Mouse (Mus musculus): Measurements from ENCODE around the gene Dnajc7. TPM values are rescaled to one million over a fixed set of nuclear protein-coding genes. Genes with fewer than 3 reads are reported as not detected.
A peak's percentile ranks its signal among the peaks of the same experiment; 100 is the strongest.
"Not testable (repeated sequence)": the region's sequence is repeated elsewhere in the genome, so short reads cannot be mapped to it uniquely, and the experiment has no call there.

Gene Dnajc7
- 100 to 1,000 TPM; 123 to 126 TPM for total RNA-seq (2021)
- long read RNA-seq, experiment 1, transcript Dnajc7-201 (14 exons, 2,330 nt): major isoform, 21 of 60 reads
- long read RNA-seq, experiment 1, partial matches to known transcripts: 4 of 60 reads
- long read RNA-seq, experiment 1, other reads (novel, unspliced or antisense): 32 of 60 reads
- long read RNA-seq, experiment 2, transcript Dnajc7-201 (14 exons, 2,330 nt): major isoform, 29 of 51 reads
- long read RNA-seq, experiment 2, partial matches to known transcripts: 5 of 51 reads
- long read RNA-seq, experiment 2, other reads (novel, unspliced or antisense): 13 of 51 reads

DNA sequence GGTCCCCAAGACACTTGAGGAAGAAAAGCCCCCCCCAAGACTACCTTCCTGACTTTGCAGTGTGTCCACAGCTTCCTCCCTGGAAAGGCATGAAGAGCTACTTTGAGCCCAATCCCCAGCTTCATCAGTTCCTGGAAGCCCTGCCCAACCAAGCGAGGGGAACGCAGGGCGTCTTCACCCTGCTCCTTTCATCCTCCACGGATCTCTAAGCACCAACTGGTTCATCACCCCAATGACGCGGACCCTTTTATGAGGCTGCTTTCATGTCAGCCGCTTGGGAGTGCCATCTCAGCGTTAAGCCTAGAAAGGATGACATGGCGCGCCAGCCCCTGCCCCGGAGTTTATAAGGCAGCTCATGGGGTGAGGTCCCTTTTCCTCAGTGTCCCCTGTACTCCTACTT lies at the start of gene Dnajc7:
Gene Dnajc7 (minus strand): TSS at position 187 of the 400 bp plus-strand sequence.
- no peak for DNase-seq

- DNase-seq: no peak
Measured at GRCm38 (mm10) chr11:100659806-100660205, 39.8 kb upstream of the Dnajc7 start.

- DNase-seq: no peak
Measured at GRCm38 (mm10) chr11:100656458-100656857, 36.5 kb upstream of the Dnajc7 start.

GRCm38 (mm10) chr11:100655589-100655988 lies 35.6 kb upstream of the Dnajc7 start:
- not testable (repeated sequence) for DNase-seq

DNA sequence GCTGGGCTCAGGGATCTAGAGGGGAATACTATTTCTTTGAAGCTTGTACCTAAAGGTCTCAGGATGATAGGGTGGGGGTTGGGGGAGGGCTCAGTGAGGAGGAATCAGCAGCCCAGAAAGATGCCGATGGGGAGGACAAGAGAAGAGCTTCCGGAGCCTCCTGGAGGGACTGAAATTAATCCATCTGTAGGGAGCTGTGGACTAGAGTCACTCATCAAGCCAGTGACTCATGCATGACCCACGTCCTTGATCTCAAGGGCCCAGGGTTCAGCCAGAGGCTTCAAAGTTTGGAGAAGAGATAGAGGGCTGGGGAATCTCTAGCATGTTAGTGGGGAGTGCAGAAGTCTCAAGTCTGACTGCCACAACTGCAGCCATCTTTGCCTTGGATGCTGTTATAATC lies 31.8 kb upstream of the Dnajc7 start:
- DNase-seq: no peak

DNA sequence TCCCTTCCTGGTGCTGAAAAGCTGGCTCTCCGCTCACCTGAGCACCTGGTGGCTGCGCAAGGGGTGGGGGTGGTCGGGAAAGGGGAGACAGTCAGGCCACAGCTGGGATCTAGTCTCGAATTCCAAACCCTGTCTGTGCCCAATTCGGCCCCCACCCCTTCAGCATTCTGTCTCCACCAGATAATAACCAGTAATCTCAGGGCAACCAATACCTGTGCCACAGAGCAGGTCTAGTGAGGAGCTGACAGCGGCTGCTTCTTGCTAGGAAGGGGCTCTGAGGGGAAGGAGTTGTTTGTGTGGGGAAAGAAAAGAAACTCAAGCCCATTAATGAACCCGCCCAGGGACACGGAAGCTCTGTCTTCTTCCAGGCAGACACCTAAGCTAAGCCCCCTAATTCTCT lies 31.2 kb upstream of the Dnajc7 start:
- DNase-seq: no peak

DNA sequence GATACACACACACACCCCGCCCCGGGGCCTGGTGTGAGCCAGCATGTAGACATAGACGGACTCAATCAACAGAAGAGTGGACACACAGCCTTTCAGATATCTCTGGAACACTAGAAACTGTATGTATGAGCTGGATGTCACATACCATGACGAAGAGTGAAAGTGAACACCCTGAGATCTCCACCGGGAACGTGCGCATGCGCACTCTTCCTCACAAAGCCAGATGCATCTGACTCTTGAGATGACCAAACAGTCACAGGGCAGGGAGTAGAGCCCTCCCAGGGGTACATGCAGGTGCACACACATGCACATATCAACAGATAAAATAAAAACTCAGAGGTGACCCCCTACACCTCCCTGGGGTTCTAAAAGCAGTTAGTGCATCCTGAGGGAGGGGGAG lies 28.4 kb upstream of the Dnajc7 start:
- DNase-seq: no peak

- DNase-seq: no peak
Measured at GRCm38 (mm10) chr11:100646265-100646664, 26.3 kb upstream of the Dnajc7 start.

DNA sequence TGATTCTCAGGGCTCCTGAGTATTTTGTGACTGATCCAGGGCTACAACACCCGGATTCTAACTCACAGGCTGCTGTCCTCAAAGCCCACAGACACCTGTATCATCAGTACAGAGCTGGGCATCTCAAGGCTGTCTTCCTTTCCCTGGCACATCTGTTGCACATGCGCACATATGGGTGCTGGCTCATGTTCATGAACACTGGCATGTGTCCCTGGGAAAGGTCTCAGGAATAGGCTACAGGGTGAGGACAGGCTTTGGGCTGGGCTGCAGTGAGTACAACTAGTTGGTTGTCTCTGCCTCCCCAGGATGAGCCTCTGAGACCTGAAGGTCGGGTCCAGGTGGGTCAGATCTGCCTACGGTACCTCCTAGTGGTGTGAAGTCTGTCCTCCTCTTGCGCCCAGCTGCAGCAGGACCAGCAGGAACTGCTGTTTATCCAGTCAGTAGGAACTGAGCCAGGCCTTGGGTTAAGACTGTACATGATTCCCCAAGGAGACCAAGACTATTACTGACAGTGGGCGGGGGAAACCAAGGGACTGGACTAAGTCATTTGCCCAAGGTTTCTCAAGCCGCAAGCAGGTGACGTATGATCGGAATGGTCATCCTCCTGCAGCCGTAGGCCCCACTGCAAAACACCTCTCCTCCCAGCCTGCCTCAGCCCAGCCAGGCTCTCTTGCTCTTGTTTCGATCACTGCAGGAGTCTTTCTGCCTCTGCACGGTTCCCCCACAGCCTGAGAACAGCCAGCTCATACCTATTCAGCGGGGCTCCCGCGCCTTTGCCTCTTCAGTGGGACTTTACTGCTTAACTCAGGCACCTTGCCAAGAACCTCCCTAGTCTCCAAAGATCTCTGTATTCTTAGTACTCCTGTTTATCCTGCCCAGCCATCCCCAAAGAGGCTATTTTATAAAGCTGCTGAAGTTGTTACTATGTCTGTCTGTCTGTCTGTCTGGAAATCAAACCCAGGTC lies 23.9 kb upstream of the Dnajc7 start:
- no peak for DNase-seq

GRCm38 (mm10) chr11:100640159-100640906 lies 20.4 kb upstream of the Dnajc7 start:
- DNase-seq: no peak

DNA sequence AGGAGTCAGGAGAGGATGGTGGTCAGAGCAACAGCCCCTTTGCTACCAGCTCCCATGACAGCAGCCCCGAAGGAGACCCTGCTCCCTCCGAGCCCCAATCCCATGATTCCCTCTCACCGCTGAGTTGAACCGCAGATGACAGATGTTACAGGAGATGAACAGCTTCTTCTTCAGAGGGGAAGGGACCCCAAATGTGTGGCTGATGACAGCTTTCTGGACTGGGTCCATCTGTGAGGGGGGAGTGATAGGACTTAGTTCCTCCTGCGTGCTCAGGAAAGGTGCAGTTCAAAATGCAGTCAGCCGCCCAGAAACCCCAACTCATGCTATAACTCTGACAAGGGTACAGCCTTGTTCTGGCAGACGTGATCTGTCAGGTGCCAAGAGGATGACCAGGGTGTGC lies 14.6 kb upstream of the Dnajc7 start:
- DNase-seq: no peak

GRCm38 (mm10) chr11:100628862-100629352 lies 8.9 kb upstream of the Dnajc7 start:
- peak; percentile 36 for DNase-seq

DNA sequence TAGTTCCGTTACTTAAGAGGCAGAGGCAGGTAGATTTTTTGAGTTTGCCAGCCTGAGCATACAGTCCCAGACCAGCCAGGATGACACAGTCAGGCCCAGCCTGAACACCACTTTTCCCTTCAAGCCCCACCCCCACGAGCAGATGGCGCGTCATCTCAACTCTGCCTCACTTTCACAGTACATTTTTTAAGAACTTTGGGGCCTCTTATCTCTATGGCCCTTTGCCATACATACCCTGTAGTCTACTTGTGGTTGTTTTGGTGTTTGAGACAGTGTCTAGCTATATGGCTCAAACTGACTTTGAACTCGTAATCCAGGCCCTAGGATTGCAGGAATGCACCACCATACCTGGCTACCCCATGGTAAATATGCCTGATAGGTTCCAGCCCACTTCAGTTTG lies 8.1 kb upstream of the Dnajc7 start:
- DNase-seq: no peak

DNA sequence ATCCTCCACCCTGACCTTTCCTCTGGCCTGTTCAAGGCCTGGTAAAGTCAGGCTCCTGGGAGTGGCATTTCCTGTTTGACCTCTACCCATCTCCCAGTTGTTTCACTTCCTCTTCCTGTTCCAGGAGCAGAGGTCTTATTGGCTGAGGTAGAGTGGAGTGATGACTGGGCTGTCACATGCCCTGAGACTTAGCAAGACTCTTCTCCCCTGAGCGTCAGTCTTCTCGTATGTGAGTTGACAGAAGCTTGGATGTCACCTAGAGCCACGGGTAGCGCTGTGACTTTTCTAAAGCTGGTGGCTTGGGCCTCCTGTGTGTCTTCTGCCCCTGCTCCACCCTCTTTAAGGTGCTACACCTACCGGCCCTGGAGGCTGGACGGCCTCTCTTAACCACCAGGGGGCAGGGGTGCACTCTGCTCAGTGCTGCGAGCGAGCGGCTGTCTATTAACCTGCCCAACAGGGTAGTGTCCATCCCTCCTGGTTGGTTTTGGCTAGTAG lies 6.8 kb upstream of the Dnajc7 start:
- peak; percentile 44 for DNase-seq

GRCm38 (mm10) chr11:100625754-100626700 lies 6.1 kb upstream of the Dnajc7 start:
- DNase-seq: no peak

GRCm38 (mm10) chr11:100623867-100624266 lies 3.9 kb upstream of the Dnajc7 start:
- DNase-seq: peak; percentile 32

- DNase-seq: peak; percentile 93
Measured at GRCm38 (mm10) chr11:100622714-100623113, 2.7 kb upstream of the Dnajc7 start.

DNA sequence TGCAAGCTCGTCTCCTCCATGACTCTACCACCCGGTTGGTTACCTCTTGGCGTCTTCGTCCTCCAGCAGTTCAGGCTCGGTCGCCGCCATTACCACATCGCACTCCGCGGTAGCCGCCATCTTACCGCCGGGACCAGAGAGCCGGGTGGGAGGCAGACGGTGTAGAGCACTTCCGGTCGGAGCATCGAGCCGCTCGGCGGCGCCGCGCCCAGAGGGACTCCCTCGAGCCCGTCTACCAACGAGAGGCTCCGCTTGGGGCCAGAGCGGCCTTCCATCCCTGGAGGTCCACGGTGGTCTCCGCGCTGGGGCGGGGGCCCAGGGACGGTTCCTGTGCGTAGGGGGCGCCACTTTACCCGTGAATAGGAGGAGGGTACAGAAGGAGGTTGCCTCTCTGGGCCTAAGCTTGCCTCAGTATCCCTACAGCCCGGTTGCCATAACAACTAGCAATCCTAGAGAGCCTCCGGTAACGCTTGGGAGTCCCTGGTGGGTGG lies 438 bp downstream of the Dnajc7 start:
- peak; percentile 93 for DNase-seq

- peak; percentile 55 for DNase-seq
Measured at GRCm38 (mm10) chr11:100618761-100619484, 1.0 kb downstream of the Dnajc7 start, which contains the start of gene Nkiras2. TSS of gene Nkiras2 (plus strand) at chr11:100619244.

GRCm38 (mm10) chr11:100617480-100617879 lies 2.5 kb downstream of the Dnajc7 start:
- no peak for DNase-seq
